Mouse (Mus musculus) erythroblast, adult 5-6 weeks (primary cell): ENCODE results near the gene Clptm1l. TPM values are rescaled to one million over a fixed set of nuclear protein-coding genes. Genes with fewer than 3 reads are reported as not detected.

Experiments used
- ATAC-seq: replicated peaks from 2 replicates; pipeline ENCODE4 v1.8.0; 2016; ENCODE audit warnings: moderate number of reproducible peaks, mild to moderate bottlenecking, moderate TSS enrichment, inconsistent platforms; ENCODE audit not compliant: poor library complexity, low FRiP score, severe bottlenecking
- total RNA-seq, 2 experiments: library from RNA; stranded (forward) in 1 of 2; stranded (reverse) in 1 of 2; fragments of 150-400 nt in 1 of 2; fragments of 200-764, 138-1000 nt in 1 of 2; gene quantifications; 2 replicates each; pipeline versions ENCODE4 v1.2.3 to v1.2.4; 2015 to 2017; ENCODE audit warnings: low replicate concordance in 2 of 2

Clptm1l gene
- total RNA-seq, 2 experiments from 2014 or later: 20.3 to 134 TPM

DNA sequence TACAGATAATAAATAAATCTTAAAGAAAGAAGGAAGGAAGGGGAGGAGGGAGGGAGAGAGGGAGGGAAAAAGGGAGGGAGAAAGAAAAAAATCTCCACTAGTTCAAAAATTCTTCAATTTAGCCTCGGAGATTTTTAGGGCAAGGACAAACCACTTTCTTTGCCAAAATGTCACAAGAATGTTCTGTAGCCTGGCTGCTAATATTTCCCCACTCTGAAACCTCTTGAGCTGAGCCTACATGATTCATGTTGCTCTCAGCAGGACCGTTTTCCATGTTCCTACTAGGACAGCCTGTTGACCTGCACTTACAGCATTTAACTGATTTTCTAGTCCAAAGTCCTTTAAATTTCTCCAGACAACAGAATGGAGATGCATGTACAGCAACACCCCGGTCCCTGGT lies 51.2 kb downstream of the Clptm1l start:
- no peak for ATAC-seq

DNA sequence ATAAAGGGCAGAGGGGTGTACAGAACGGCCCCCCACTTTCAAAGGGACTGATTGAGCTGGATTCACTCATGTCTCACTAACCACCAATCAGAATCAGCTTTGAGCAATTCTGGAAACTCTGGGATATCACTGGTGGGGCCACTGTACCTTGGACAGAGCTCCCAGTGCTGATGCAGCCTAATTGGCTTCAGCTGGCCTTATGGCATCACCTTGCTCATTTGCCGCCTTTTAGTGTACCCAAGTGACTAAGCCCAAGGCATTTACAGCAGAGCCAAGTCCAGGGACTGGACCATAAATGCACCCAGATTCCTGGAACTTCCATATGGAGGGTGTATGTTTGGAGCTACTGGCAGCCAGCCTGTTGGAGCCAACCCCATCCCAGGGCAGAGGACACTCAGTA lies 55.1 kb downstream of the Clptm1l start:
- ATAC-seq: no peak

DNA sequence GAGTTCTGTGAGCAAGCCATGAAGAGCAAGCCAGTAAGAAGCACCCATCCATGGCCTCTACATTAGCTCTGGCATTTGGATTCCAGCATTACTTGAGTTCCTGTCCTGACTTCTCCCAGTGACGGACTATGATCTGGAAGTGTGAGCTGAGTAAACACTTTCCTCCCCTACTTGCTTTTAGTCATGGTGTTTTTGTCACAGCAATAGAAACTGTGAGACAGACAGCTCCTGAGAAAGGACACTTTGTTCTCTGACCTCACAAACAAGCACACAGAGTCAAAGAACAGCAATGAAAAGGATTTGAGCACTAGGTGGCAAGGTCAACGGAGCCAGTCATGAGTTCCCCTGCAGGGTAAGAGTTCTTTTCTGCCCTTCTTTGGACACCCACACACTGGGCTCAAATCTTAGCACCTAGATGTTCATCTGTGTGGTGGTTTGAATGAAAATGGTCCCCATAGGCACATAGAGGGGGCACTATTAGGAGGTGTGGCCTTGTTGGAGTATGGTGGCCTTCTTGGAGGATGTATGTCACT lies 56.4 kb downstream of the Clptm1l start:
- no peak for ATAC-seq

Other genes starting within 250 kb of the Clptm1l start
- gene Lpcat1, start 136.8 kb upstream of the Clptm1l start, total RNA-seq (2015; ENCODE audit: low replicate concordance): 72.5 and 89.3 TPM in 2 replicates
- gene Lpcat1, start 136.8 kb upstream of the Clptm1l start, total RNA-seq (2017; ENCODE audit: low replicate concordance): 176 and 246 TPM in 2 replicates
- gene Slc6a3, start 67.3 kb upstream of the Clptm1l start, total RNA-seq (2015; ENCODE audit: low replicate concordance): not detected in 2 replicates
- 0.17 and 0.28 TPM in 2 replicates for gene Slc6a3, start 67.3 kb upstream of the Clptm1l start, total RNA-seq (2017; ENCODE audit: low replicate concordance)
- gene Tert, start 22.9 kb downstream of the Clptm1l start, total RNA-seq (2015; ENCODE audit: low replicate concordance): not detected in 2 replicates
- gene Tert, start 22.9 kb downstream of the Clptm1l start, total RNA-seq (2017; ENCODE audit: low replicate concordance): not detected in 2 replicates
- gene Slc6a18, start 74.0 kb downstream of the Clptm1l start, total RNA-seq (2015; ENCODE audit: low replicate concordance): not detected in 2 replicates
- gene Slc6a18, start 74.0 kb downstream of the Clptm1l start, total RNA-seq (2017; ENCODE audit: low replicate concordance): not detected in 2 replicates
- gene Slc6a19, start 100.9 kb downstream of the Clptm1l start, total RNA-seq (2015; ENCODE audit: low replicate concordance): not detected in 2 replicates
- not detected in 2 replicates for gene Slc6a19, start 100.9 kb downstream of the Clptm1l start, total RNA-seq (2017; ENCODE audit: low replicate concordance)
- 0.58 and 8.4 TPM in 2 replicates for gene Slc12a7, start 129.1 kb downstream of the Clptm1l start, total RNA-seq (2015; ENCODE audit: low replicate concordance)
- 0.43 and 0.56 TPM in 2 replicates for gene Slc12a7, start 129.1 kb downstream of the Clptm1l start, total RNA-seq (2017; ENCODE audit: low replicate concordance)
- not detected in 2 replicates for gene Nkd2, start 243.6 kb downstream of the Clptm1l start, total RNA-seq (2015; ENCODE audit: low replicate concordance)
- gene Nkd2, start 243.6 kb downstream of the Clptm1l start, total RNA-seq (2017; ENCODE audit: low replicate concordance): not detected in 2 replicates